Mouse (Mus musculus): ENCODE measurements around the gene Rfc5.

Rfc5 gene

DNA sequence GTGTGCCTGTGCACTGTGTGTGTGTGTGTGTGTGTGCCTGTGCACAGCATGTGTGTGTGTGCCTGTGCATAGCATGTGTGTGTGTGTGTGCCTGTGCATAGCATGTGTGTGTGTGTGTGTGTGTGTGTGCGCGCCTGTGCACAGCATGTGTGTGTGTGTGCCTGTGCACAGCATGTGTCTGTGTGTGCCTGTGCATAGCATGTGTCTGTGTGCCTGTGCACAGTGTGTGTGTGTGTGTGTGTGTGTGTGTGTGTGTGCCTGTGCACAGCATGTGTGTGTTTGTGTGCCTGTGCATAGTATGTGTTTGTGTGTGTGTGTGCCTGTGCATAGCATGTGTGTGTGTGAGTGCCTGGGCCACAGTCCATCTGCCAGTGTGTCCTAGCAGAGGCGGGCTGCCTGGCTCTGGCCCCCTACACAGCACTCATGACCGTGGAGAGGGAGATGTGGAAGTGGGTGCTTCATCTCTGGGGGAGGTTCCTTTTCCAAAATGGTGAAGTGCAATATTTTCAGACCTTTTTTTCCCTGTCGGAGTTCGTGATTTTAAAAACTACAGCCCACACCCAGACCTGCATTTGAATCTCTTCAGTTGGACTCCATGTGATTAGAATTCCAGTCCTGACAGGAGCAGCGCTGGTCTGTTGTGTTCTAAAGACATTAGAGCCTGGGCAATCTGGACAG is 14.3 kb downstream of the Rfc5 start:
- DNase-seq (ENCODE audit: low read depth, low spot score) = no peak

DNA sequence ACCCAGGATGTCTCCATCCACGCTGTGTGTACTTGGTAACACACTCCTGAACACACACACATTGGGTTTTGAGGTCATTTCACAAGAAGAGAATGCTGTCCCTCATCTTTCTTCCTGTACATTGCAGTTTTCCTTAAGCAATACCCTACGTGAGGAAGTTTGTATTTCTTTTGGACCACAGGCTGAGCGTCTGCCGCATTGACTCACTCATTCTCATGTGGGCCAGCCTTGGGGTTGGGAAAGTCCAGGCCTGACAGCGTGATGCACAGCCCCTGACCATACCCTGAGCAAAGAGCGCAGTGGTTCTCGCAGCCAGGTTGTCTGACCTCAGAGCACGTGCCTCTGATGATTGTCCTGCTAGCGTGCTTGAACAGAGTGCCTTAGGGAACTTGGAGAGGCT is 15.4 kb downstream of the Rfc5 start:
- DNase-seq (ENCODE audit: low read depth, low spot score) = no peak

DNA sequence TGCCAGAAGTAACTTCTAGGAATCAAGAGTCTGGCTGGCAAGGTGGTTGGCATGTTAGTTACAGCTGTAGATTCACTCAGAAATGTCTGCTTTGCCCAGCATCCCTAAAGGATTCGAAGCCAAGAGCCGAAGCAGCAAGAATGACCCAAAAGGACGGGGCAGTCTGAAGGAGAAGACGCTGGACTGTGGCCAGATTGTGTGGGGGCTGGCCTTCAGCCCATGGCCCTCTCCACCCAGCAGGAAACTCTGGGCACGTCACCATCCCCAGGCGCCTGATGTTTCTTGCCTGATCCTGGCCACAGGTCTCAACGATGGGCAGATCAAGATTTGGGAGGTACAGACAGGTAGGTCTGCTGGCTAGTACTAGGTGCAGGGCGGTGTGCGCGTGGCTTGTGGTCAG is 18.3 kb downstream of the Rfc5 start:
- DNase-seq (ENCODE audit: low read depth, low spot score) = no peak

DNA sequence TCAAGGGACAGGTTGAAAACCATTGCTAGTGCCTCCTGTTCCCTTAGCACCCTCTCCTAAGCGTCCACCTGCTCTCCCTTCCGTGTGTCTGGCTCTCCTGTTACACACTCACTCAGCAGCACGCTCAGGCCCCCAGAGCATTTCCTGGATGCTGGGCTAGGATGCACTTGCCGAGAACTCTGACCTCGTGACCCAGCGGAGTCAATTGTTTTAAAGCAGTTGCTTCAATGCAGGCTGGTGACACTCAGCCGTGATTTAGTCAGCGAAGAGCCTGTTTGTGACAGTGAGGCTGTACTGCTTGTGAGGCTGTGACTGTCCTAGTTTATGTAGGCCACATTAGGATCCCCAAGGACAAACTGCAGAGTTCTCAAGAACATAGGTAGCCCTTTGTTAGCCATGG is 21.6 kb downstream of the Rfc5 start:
- DNase-seq (ENCODE audit: low read depth, low spot score) = no peak

DNA sequence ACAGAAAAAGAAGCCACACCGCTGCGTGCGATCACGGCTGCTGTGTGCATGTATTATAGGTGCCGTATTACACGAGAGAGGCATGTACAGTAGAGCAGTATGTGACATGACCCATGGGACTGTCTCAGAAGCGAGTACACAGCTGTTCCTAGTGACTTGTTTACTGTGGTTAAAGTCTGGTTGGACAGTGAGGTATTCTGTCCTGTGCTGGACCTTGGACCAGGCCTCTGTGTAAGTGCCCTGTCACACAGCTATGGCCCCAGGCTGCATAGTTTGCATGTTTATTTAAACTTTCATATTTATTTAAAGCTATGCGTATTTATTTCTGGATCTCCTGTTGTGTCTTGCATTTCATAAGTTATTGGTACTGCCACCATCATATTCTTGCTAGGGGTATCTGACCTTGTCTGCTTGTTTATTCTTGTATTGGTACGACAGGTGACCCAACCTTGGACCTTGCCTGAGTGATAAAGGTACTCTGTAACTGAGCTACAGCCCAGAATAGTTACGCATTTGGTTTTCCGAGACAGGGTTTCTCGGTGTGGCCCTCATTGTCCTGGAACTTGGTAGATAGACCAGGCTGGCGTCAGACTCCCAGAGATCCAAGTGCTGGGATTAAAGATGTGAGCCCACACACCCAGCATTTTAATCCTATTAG is 22.8 kb downstream of the Rfc5 start:
- DNase-seq (ENCODE audit: low read depth, low spot score) = no peak

DNA sequence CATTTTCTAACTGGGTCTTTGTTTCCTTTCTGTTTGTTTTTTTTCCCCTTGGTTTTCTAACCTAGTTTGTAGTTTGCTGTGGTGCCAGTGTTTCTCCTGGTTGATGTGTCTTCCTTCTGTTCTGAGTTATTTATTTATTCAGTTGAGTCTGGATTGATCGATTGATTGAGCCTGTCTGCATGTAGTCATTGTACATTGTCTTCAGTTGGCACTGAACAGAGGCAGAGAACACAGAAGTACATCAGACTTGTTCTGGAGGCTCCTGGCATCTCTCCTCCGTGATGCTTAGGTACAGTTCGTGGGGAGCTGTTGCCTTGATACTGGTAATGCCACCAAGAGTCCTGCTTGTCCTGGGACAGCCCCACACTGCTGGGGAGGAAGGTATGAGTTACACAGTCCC is 24.0 kb downstream of the Rfc5 start:
- DNase-seq (ENCODE audit: low read depth, low spot score) = no peak

DNA sequence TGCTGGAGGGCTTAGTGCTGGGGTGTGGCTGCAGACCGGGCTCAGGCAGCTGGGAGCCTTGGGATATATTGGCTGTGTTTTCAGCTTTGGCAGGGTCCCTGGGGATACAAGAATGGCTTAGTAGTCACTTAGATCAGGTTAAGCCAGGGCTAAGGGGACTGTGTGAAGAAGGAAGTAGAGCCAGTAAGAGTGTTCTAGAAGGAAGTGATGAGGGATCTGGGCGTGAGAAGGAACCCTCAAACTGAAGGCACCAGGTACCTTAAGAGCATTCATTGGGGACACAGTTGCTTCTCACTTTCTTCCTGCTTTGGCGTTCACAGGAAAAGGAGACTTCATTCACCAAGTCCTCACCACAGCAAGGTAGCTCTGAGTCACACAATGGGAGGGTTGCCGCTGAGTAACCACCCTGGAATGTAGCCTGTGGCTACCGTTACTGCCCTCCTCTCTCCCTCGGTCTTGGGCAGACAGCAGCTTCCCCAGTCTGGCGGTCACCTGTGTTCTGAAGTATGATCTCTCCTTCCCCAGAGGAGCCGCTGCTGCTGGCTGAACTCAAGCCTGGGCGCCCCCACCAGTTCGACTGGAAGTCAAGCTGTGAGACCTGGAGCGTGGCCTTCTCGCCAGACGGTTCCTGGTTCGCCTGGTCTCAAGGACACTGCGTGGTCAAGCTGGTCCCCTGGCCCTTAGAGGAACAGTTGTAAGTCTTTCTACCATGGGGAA is 25.6 kb downstream of the Rfc5 start:
- DNase-seq (ENCODE audit: low read depth, low spot score) = no peak

DNA sequence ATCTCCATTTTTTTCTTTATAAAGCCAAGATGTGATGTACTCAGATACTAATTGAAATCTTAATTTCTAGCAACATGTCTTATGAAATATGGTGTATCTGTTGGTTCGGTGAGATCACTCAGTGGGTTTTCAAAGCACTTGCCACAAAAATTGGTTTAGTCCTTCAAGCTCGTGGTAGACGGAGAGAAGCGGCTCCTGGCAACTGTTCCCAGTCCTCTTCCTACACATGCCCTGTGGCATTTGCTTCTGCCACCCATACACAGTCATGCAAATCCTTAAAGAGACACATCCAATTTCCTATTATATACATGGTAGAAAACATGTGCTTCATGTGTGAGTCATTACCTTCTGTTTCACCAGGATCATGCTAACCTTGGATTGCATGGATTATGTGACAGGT is 27.3 kb downstream of the Rfc5 start:
- no peak for DNase-seq (ENCODE audit: low read depth, low spot score)

DNA sequence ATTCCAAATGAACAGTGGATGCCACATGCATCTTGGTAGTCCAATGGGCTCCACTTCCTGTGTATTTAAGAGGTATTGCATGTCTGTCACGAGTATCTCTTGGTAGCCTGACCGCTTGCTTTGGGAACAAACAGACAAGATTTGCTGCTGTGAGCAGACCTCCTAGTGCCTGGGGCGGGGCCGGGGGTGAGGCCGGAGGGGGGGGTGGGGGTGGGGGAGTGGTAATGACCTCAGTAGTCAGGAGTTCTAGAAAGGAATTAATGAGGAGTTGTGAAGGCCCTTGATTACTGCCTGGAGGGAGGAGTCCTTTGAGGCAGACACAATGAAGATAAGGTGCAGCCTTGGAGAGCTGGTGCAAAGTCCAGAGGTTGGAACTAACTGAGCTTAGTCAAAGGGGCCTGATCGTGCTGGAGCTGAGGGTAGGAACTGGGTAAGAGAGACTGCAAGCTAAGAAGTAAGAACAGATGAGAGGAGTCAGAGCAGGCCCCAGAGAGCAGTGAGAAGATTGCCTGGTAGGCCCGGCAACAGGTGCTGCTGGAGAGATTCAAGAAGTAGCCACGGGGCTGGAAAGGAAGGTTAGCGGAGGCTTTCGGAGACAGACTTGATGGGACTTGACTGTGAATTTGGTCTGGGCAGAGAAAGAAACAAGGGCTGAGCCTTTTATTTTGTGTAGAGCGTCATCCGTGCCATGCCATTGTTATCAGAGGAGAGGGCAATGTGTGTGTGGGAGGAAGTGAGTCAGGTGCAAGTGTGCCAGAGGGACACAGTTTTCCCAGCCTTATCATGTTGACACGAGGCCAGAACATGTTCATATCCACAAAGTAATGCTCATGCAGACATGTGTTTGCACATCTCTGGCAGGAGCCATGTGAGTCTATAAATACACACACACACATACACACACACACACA is 28.0 kb downstream of the Rfc5 start:
- peak; percentile 87 for DNase-seq (ENCODE audit: low read depth, low spot score)

DNA sequence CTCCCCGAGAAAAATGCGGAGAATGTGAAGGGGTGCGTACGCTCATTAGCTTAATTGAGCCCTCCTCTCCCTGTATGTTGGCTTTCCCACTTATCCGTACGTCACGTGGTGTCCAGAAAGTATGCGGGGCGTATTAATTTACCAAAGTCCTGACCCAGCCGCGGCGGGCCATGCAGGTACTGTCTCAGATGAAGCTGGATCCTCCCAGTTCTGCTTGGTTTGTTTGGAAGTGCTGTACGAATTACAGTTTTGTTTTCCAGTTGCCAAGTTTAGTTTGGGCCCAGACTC is 28.7 kb downstream of the Rfc5 start:
- peak; percentile 92 for DNase-seq (ENCODE audit: low read depth, low spot score)

DNA sequence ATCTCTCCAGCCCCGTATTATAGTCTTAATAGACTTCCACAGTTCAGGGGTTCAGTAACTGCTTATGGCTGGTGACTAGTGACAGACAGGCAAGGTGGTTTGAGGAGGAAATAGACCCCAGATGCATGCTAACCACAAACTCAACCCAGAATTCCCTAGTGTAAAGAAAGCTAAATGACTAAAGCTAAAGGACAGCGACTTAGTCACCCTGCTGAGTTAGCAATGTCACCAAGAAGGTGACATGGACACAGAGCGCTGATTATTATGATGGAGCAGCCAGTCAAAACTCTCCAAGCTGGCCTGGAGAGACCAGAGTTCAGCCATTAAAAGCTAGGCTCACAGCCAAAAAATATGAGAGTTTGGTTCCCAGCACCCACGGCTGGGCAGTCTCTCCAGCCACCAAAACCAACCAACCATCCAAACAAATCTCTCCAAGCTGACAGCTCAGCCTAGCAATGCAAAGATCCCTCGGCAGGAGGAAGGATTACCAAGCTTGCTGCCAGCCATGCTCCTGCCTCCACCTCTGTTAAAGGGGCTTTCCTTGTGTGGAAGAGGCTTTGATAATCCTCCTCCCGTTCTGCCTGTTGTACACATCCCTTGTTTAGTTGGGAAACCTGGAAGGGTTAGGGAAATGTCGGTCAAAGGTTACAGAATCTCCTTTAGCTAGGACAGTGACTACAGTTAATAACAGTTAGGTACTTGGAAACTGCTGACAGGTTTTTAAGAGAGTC is 29.2 kb downstream of the Rfc5 start:
- DNase-seq (ENCODE audit: low read depth, low spot score) = no peak

DNA sequence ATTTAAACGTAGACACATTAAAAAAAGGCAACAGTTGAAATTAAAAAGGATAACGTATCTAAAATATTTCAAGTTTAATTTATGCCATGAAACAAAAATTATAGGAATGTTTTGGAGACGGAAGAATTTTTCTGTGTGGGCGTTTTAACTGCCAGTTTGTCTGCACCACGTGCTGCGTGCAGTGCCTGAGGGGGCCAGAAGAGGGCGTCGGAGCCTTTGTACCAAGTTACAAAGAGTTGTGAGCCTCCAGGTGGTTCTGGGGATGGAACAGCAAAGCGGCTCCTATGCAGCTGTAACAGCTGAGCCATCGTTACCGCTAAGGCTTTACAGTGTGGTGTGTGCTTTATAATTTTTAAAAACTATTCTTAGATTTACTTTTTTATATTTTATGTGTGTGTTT is 30.1 kb downstream of the Rfc5 start:
- DNase-seq (ENCODE audit: low read depth, low spot score) = peak; percentile 91

DNA sequence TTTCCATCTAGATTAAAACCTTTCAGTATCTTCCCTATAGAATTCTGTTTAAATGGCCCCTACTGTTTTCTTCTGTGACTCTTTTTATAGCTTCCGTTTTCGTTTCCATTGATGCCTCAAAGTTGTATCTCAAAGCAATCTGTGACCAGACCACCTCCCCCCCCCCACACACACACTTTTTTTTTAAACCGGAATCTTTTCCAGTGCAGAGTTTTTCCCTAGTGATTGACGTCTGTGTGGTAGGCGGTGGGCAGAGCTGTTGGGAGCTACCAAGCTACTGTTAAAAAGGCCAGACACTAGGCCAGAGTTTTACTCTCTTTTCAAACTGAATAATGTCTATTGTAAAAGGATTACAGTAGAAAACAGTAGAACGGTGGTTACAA is 30.6 kb downstream of the Rfc5 start:
- peak; percentile 52 for DNase-seq (ENCODE audit: low read depth, low spot score)

DNA sequence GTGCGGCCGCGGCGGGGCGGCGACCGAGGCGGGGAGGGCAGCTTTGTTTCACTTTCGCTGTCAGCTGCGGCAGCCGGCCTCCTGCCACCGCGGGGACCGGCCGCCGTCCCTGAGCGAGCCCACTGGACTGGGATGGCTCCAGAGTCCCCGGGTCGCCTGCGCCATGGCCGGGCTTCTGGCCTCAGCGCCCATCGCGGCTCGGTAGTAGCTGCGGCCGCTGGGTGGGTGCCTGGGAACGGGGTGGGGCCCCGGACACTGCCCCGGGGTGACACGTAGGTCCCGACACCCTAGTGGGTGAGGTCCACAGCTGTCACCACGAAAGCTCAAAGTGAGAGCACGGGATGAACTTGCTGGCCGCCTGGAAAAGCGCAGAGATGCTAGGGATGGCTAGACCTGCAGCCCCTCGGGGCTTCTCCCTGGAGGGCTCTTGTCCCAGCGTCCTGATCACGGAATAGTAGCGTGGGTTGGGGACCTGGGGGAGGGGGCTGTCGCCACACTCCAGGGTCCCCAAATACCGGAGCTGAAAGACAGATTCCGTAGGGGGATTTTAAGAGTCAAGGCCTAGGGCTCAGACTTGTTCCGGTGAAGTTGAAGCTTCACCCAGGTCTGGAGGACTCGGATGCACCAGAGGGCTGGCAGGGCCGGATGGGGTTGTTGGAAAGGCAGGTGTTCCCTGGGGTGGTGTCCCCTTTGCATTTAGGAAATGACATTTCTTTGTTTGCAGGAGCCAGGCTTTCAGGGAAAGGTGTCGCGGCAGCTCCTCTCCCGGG is 31.2 kb downstream of the Rfc5 start:
- DNase-seq (ENCODE audit: low read depth, low spot score) = peak; percentile 59

DNA sequence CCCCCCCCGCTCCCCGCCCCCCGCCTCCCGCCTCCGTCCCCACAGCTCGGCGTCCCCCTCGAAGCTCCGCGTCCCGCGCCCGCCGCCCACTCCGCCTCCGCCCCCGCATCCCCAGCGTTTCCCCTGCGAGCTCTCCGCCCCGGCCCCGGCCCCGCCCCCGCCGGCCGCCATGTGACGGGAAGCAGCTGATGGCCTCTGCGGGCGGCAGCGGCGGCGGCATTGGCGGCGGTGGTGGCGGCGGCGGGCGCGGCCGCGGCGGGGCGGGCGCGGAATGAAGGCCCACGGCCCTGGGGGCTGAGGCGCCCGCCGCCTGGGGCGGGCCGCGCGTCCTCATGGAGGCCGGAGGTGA is 31.7 kb downstream of the Rfc5 start, which contains the start of gene Wsb2:
Wsb2 (plus strand) TSS at position 176 of the 349 bp plus-strand sequence.
- peak; percentile 67 for DNase-seq (ENCODE audit: low read depth, low spot score)

DNA sequence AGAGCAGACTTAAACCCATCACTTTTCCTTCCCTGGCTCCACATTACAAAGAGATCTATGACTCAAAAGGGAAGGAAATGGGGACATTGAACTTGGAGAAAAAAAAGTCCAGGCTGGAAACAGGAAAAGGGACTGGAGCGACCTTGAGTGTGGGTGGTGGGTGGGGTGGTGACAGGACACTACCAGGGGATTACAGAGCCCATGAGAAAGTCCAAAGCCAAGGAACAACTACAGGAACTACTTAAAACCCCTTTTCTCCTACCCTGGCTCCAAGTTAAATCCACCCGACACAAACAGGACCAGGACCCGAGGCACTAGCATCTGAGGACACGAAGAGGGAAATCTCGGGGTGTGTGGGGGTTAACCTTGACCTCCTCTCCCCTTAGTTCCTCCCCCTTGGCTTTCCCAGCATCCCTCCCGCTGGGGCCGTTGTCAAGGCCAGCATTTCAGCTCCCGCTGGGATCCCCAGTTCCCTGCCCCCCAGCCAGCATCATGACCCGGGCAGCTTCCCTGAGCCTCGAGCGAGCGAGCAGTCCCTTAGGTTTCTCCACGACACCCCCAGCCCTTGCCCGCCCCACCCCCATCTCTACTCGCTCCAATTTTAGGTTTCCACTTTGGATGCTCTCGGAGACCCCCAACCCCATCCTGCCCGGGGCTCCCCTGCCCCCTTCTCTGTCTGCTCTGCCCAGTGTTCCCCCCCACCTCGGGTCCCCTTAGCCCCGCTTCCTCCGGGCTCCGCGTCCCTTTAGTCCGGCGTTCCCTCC is 32.3 kb downstream of the Rfc5 start:
- DNase-seq (ENCODE audit: low read depth, low spot score) = peak; percentile 94

DNA sequence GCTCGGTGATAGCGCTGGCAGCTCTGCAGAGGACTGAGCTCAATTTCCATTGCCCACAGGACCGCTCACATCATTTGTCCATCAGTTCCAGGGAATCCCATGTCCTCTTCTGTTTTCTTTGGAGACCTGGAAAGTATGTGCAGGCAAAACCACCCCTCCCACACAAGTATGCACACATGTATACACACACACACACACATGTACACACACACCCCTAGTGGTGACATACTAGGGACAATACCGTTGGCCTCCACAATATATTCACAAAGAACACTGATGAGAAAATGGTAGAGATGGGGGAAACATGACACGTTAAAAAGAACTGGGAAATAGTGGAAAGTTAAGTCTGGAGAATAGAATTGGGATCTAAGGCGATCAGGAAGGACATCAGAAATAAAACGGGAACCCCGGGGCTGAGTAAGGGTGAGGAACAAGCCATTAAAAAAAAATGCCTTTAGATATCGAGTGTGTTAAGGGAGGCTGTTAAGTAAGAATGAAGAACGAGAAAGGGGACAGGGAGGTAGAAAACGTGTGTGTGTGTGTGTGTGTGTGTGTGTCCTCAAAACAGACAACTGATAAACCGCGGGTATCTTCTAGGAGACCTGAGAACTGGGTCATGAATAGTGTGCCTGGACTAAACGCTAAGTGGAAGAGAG is 33.1 kb downstream of the Rfc5 start:
- no peak for DNase-seq (ENCODE audit: low read depth, low spot score)

DNA sequence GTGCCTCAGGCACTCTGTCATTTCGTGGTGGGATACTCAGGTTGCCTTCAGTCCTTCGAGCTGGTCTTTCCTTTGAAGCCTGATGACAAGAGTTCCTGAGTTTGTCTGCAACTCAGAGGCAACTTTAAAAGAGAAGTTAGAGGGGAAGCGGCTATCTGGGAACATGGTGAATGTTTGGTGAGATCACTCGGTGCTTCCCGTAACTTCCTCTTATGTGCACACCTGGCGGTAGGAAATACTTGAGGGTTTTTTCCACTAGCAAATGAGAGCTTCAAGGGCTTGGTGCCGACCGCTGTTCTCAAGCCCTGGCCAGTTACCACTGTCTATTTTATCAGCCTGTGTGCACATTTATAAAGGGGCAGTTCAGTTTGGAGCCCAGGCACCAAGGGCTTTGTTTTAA is 34.7 kb downstream of the Rfc5 start:
- no peak for DNase-seq (ENCODE audit: low read depth, low spot score)

DNA sequence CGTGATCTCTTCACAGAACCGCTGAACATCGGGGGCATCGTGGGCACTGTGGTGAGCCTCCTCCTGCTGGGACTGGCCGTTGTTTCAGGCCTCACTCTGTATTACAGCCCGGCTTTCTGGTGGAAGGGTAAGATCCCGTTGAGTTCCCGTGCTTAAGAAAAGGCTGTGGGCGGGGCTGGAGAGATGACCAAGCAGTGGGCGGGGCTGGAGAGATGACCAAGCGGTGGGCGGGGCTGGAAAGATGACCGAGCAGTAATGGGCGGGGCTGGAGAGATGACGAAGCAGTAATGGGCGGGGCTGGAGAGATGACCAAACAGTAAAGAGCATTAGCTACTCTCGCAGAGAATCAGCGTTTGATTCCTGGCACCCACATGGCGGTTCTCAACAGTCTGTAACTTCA is 40.6 kb downstream of the Rfc5 start:
- DNase-seq (ENCODE audit: low read depth, low spot score) = peak; percentile 97

DNA sequence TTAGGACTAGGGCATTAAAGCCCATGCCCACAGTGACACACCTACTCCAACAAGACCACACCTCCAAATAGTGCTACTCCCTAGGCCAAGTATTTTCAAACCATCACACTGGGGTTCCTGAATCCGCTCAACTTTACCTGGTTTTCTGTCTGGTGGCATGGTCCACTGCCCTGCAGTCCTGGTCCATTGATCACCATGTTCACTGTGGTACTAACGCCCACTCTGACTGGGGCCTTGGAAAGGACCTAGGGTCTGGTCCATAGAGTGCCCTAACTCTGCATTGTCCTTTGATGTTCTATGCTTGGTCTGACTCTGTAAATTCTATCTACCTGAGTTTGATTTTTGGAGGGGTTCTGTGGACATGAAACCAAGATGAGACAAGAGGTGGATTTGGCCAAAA is 41.0 kb downstream of the Rfc5 start:
- no peak for DNase-seq (ENCODE audit: low read depth, low spot score)

Data from R1 (cell line).